23 mouse cellular contexts compared by ENCODE assay signal in genomic region chr5:24537618-24538017, GRCm38 (mm10). TPM values are rescaled to one million over a fixed set of nuclear protein-coding genes. Genes with fewer than 3 reads are reported as not detected.
DNase-seq lines count a peak whose midpoint lies in the region; TF ChIP-seq lines count a peak whose summit lies in the region.
"Had no signal": no experiment of that assay in that cellular context is flagged by ENCODE, and none has a peak within 500 bp of the region (broad histone marks: within the 10 kb centered on the region; RNA-seq: fewer than 3 reads in every experiment).

No protein-coding gene starts in this region.

- WGBS in heart, embryonic 10.5 days, result 69% methylated on average over 16 of the region's 16 CpGs
- 60% methylated on average over 16 of the region's 16 CpGs for WGBS in lung, adult 2 months

- in situ Hi-C loops in ES-E14 (cut with MboI; ENCODE audit: low sequenced_read_pairs in 2 of 2, unreplicated experiment in 2 of 2), result no loop called here

- DNase-seq in adrenal gland, postnatal 14 days, result peak; percentile 20
- DNase-seq in adrenal gland, adult 18-20 months (ENCODE audit: low spot score in 2 of 2), result no peak
- peak; percentile 60 to 62 for DNase-seq in heart, postnatal 10 days
- DNase-seq in heart, embryonic 10.5 days (ENCODE audit: low spot score), result no peak
- DNase-seq in ES-E14 (ENCODE audit: low read depth, low spot score) (no peak), adipocyte (ENCODE audit: low spot score) (no peak)
- DNase-seq in heart, postnatal 4 days, result peak; percentile 66
- no peak for DNase-seq in lung, adult 2 months
- DNase-seq: cerebellum, postnatal 25 days; right cerebral cortex, adult 18-20 months; spleen, adult 18-20 months; thymus, postnatal 14 days had no signal

- no peak overlapping the region for H3K27ac ChIP-seq in heart, embryonic 10.5 days
- H3K27ac ChIP-seq in ES-E14 (ENCODE audit: insufficient read depth, low read depth, low read length, poor library complexity, severe bottlenecking), result no peak overlapping the region
- H3K27ac ChIP-seq: embryonic facial prominence, embryonic 13.5 days; forebrain, embryonic 13.5 days; left cerebral cortex, adult 2 months; lung, embryonic 15.5 days; midbrain, embryonic 10.5 days had no signal

- H3K36me3 ChIP-seq in heart, embryonic 10.5 days, result no peaks in the 10 kb centered on the region
- no peaks in the 10 kb centered on the region for H3K36me3 ChIP-seq in ES-E14 (ENCODE audit: control insufficient read depth, insufficient read depth, low read length, poor library complexity, severe bottlenecking)
- H3K36me3 ChIP-seq: embryonic facial prominence, embryonic 13.5 days; lung, embryonic 15.5 days; midbrain, embryonic 10.5 days had no signal

- no peak overlapping the region for H3K9ac ChIP-seq in ES-E14 (ENCODE audit: insufficient read depth, low read depth, low read length, poor library complexity, severe bottlenecking)
- H3K9ac ChIP-seq: embryonic facial prominence, embryonic 13.5 days; forebrain, embryonic 13.5 days; lung, embryonic 15.5 days had no signal

- no peaks in the 10 kb centered on the region for H3K9me3 ChIP-seq in heart, embryonic 10.5 days
- H3K9me3 ChIP-seq in ES-E14 (ENCODE audit: control insufficient read depth, insufficient read depth, low read depth, low read length), result no peaks in the 10 kb centered on the region
- H3K9me3 ChIP-seq: embryonic facial prominence, embryonic 13.5 days; forebrain, embryonic 13.5 days; lung, embryonic 15.5 days; midbrain, embryonic 10.5 days had no signal

- intact Hi-C loops in heart, postnatal 10 days (cut with DNase I), result no loop called here

- no peak for TF ChIP-seq CTCF in lung, adult 2 months (IDR thresholded peaks at IDR 0.05; ENCODE audit: insufficient read depth, low read length)

- no peak for TF ChIP-seq POLR2A in lung, adult 2 months (IDR thresholded peaks at IDR 0.05; ENCODE audit: borderline replicate concordance, extremely low read depth, low read depth, low read length)

- H3K27me3 ChIP-seq in heart, embryonic 10.5 days (ENCODE audit: insufficient read depth, poor library complexity, severe bottlenecking), result peaks cover 47% of the 10 kb centered on the region

- no peak overlapping the region for H3K4me3 ChIP-seq in heart, embryonic 10.5 days
- peak overlapping the region; percentile 16 to 45; a peak in 1 of 4 replicates for H3K4me3 ChIP-seq in ES-E14 (ENCODE audit: insufficient read depth in 1 of 2, low read depth in 1 of 2, low read length in 2 of 2, poor library complexity in 1 of 2, severe bottlenecking in 1 of 2)
- H3K4me3 ChIP-seq in lung, adult 2 months (replicated peaks; ENCODE audit: extremely low read depth, low read depth, low read length), result no peak overlapping the region
- H3K4me3 ChIP-seq: embryonic facial prominence, embryonic 13.5 days; forebrain, embryonic 13.5 days; left cerebral cortex, adult 2 months; lung, embryonic 15.5 days; midbrain, embryonic 10.5 days had no signal

- H3K4me1 ChIP-seq in heart, embryonic 10.5 days, result peaks cover 31% of the 10 kb centered on the region
- H3K4me1 ChIP-seq in ES-E14 (ENCODE audit: control insufficient read depth in 2 of 2, insufficient read depth in 2 of 2, low read length in 2 of 2, poor library complexity in 1 of 2), result peaks cover 2 to 25% of the 10 kb centered on the region in 2 experiments; a peak in 2 of 4 replicates
- peaks cover 6% of the 10 kb centered on the region for H3K4me1 ChIP-seq in lung, adult 2 months (ENCODE audit: control insufficient read depth, insufficient read depth, low read length)

TF ChIP-seq in ES-E14, 5 proteins besides CTCF, POLR2A, EP300 and RAD21:
- TF ChIP-seq ZC3H11A (IDR thresholded peaks at IDR 0.05; ENCODE audit: borderline replicate concordance, low read depth, low read length) (no peak), HCFC1 (IDR thresholded peaks at IDR 0.05; ENCODE audit: borderline replicate concordance, insufficient read depth, low read length) (no peak)

RNA-seq across cellular contexts. Expression of gene Asb10, which starts 3.2 kb away (rescaled TPM):
- 0.15 and 0.19 TPM in 2 replicates for total RNA-seq in adrenal gland, postnatal 14 days (2021)
- under 1 TPM in 1 of 2 experiments, not detected in 1; 0.23 TPM for total RNA-seq in adrenal gland, adult 18-20 months (2021)
- 10 to 100 TPM; 41.9 to 47.0 TPM for total RNA-seq in heart, postnatal 10 days (2021)
- 1.6 and 3.3 TPM in 2 replicates for polyA plus RNA-seq in heart, embryonic 10.5 days (2016; fragmentation: Nextera tagmentation; extraction: Ambion mirVana)
- total RNA-seq in ES-E14 (2012; rRNA removed), result 0.18 and 0.53 TPM in 2 replicates
- 10 to 100 TPM; 19.8 to 23.1 TPM for total RNA-seq in heart, postnatal 4 days (2021)
- 2.2 and 4.9 TPM in 2 replicates for polyA plus RNA-seq in lung, adult 2 months (2012; rRNA removed)
- total RNA-seq: hematopoietic stem cell, adult 5-6 weeks; left cerebral cortex, adult 2 months; liver, adult 2 months had no signal
- polyA plus RNA-seq: activated CD4-positive, CD25-positive, alpha-beta regulatory T cell, adult 4 months had no signal

RNA-seq across cellular contexts. Expression of gene Gbx1, which starts 10.6 kb away (rescaled TPM):
- not detected in 2 replicates for total RNA-seq in adrenal gland, postnatal 14 days (2021)
- total RNA-seq in adrenal gland, adult 18-20 months (2021), result not detected
- under 1 TPM in 1 of 2 experiments, not detected in 1; 0.10 TPM for total RNA-seq in heart, postnatal 10 days (2021)
- 0.06 TPM in 1 of 2 replicates, not detected in the other for polyA plus RNA-seq in heart, embryonic 10.5 days (2016; fragmentation: Nextera tagmentation; extraction: Ambion mirVana)
- total RNA-seq in ES-E14 (2012; rRNA removed), result 0.40 and 0.69 TPM in 2 replicates
- total RNA-seq in heart, postnatal 4 days (2021), result not detected
- polyA plus RNA-seq in lung, adult 2 months (2012; rRNA removed), result 0.02 TPM in 1 of 2 replicates, not detected in the other
- total RNA-seq: hematopoietic stem cell, adult 5-6 weeks; layer of hippocampus, adult 8-10 months; liver, adult 2 months had no signal
- polyA plus RNA-seq: kidney, embryonic 16.5 days; liver, adult 2 months; lung, embryonic 15.5 days; midbrain, embryonic 10.5 days; stomach, embryonic 16.5 days had no signal

RNA-seq across cellular contexts. Expression of gene 4931409K22Rik, which starts 19.0 kb away (rescaled TPM):
- total RNA-seq in adrenal gland, postnatal 14 days (2021), result not detected in 2 replicates
- total RNA-seq in adrenal gland, adult 18-20 months (2021), result not detected
- not detected for total RNA-seq in heart, postnatal 10 days (2021)
- polyA plus RNA-seq in heart, embryonic 10.5 days (2016; fragmentation: Nextera tagmentation; extraction: Ambion mirVana), result 0.06 and 0.09 TPM in 2 replicates
- total RNA-seq in ES-E14 (2012; rRNA removed), result 0.13 and 0.21 TPM in 2 replicates
- not detected for total RNA-seq in heart, postnatal 4 days (2021)
- not detected in 2 replicates for polyA plus RNA-seq in lung, adult 2 months (2012; rRNA removed)
- total RNA-seq: hematopoietic stem cell, adult 5-6 weeks; liver, adult 2 months had no signal
- polyA plus RNA-seq: liver, adult 2 months; lung, embryonic 15.5 days had no signal

RNA-seq across cellular contexts. Expression of gene Abcf2, which starts 39.6 kb away (rescaled TPM):
- 59.3 and 67.0 TPM in 2 replicates for total RNA-seq in adrenal gland, postnatal 14 days (2021)
- total RNA-seq in adrenal gland, adult 18-20 months (2021), result 10 to 100 TPM; 62.8 to 81.3 TPM
- 10 to 100 TPM; 44.2 to 47.5 TPM for total RNA-seq in heart, postnatal 10 days (2021)
- polyA plus RNA-seq in heart, embryonic 10.5 days (2016; fragmentation: Nextera tagmentation; extraction: Ambion mirVana), result 107 and 126 TPM in 2 replicates
- 139 and 171 TPM in 2 replicates for total RNA-seq in ES-E14 (2012; rRNA removed)
- 10 to 100 TPM; 47.4 to 49.3 TPM for total RNA-seq in heart, postnatal 4 days (2021)
- 43.6 and 48.7 TPM in 2 replicates for polyA plus RNA-seq in lung, adult 2 months (2012; rRNA removed)

RNA-seq across cellular contexts. Expression of gene Chpf2, which starts 48.9 kb away (rescaled TPM):
- total RNA-seq in adrenal gland, postnatal 14 days (2021), result 32.3 and 44.0 TPM in 2 replicates
- total RNA-seq in adrenal gland, adult 18-20 months (2021), result 10 to 100 TPM; 34.5 to 39.7 TPM
- total RNA-seq in heart, postnatal 10 days (2021), result 10 to 100 TPM; 19.4 to 19.8 TPM
- 19.1 and 22.8 TPM in 2 replicates for polyA plus RNA-seq in heart, embryonic 10.5 days (2016; fragmentation: Nextera tagmentation; extraction: Ambion mirVana)
- 23.0 and 23.7 TPM in 2 replicates for total RNA-seq in ES-E14 (2012; rRNA removed)
- 10 to 100 TPM; 19.9 to 21.6 TPM for total RNA-seq in heart, postnatal 4 days (2021)
- 39.3 and 47.2 TPM in 2 replicates for polyA plus RNA-seq in lung, adult 2 months (2012; rRNA removed)

Comparison
In these comparisons a context has a peak if more than half of its experiments do, and no peak if none do; other contexts are left out.
1. DNase-seq: peak in adrenal gland, postnatal 14 days (single experiment), heart, postnatal 10 days (2 of 2) and heart, postnatal 4 days (single experiment); none in adrenal gland, adult 18-20 months (0 of 2), heart, embryonic 10.5 days (single experiment), ES-E14 (single experiment), adipocyte (single experiment) and lung, adult 2 months (single experiment).
2. H3K4me3 ChIP-seq: peak in ES-E14 (2 of 2); none in heart, embryonic 10.5 days (single experiment) and lung, adult 2 months (single experiment).
3. RNA of gene Asb10, which starts 3.2 kb away (total RNA-seq): 41.9 to 47.0 TPM in heart, postnatal 10 days and 19.8 to 23.1 TPM in heart, postnatal 4 days; 0.23 TPM in adrenal gland, adult 18-20 months, 0.18 to 0.53 TPM in ES-E14 and 0.15 to 0.19 TPM in adrenal gland, postnatal 14 days; every median in the first group is over 10 times any median in the second.